Comparison of ENCODE assay signal across 8 mouse cellular contexts in genomic region chr4:31964194-31964875, GRCm38 (mm10). TPM values are rescaled to one million over a fixed set of nuclear protein-coding genes. Genes with fewer than 3 reads are reported as not detected.
DNase-seq lines count a peak whose midpoint lies in the region; ATAC-seq and TF ChIP-seq lines count a peak whose summit lies in the region.

No protein-coding gene starts in this region.

- H3K27me3 ChIP-seq in lung, embryonic 16.5 days (ENCODE audit: control insufficient read depth, insufficient read depth, low read depth, low read length), result no peaks in the 10 kb centered on the region
- no peaks in the 10 kb centered on the region for H3K27me3 ChIP-seq in stomach, postnatal 0 days (ENCODE audit: control insufficient read depth, insufficient read depth, low read length)

- H3K9ac ChIP-seq in lung, embryonic 16.5 days (ENCODE audit: low read length), result peak overlapping the region; percentile 87
- peak overlapping the region; percentile 96 for H3K9ac ChIP-seq in stomach, postnatal 0 days (ENCODE audit: low read length)

- WGBS in bone marrow, adult 2 months, result under 1% methylated on average over 46 of the region's 47 CpGs
- WGBS in lung, embryonic 16.5 days, result under 1% methylated on average over 44 of the region's 47 CpGs
- under 1% methylated on average over 45 of the region's 47 CpGs for WGBS in stomach, postnatal 0 days

- peak overlapping the region; percentile 68 for H3K4me2 ChIP-seq in lung, embryonic 16.5 days (ENCODE audit: low read depth, low read length)
- peak overlapping the region; percentile 70 for H3K4me2 ChIP-seq in stomach, postnatal 0 days (replicated peaks; ENCODE audit: low read depth)

- TF ChIP-seq POLR2A in bone marrow, adult 2 months (IDR thresholded peaks at IDR 0.05; ENCODE audit: borderline replicate concordance, control insufficient read depth, low read depth, low read length), result no peak

- peak overlapping the region; percentile 83 for H3K4me3 ChIP-seq in bone marrow, adult 2 months (replicated peaks; ENCODE audit: control insufficient read depth, low read depth, low read length)
- H3K4me3 ChIP-seq in lung, embryonic 16.5 days (ENCODE audit: low read length), result peak overlapping the region; percentile 75
- peak overlapping the region; percentile 85 for H3K4me3 ChIP-seq in stomach, postnatal 0 days (ENCODE audit: low read depth, low read length)

- no peaks in the 10 kb centered on the region for H3K4me1 ChIP-seq in bone marrow, adult 2 months (ENCODE audit: control insufficient read depth, insufficient read depth, low read length)
- H3K4me1 ChIP-seq in lung, embryonic 16.5 days (replicated peaks; ENCODE audit: control insufficient read depth, insufficient read depth, low read length), result peaks cover 17% of the 10 kb centered on the region
- no peaks in the 10 kb centered on the region for H3K4me1 ChIP-seq in stomach, postnatal 0 days (replicated peaks; ENCODE audit: control insufficient read depth, insufficient read depth)

- TF ChIP-seq CTCF in bone marrow, adult 2 months (IDR thresholded peaks at IDR 0.05; ENCODE audit: control insufficient read depth, insufficient read depth, low read length), result no peak
- no peak for TF ChIP-seq CTCF in stomach, postnatal 0 days (IDR thresholded peaks at IDR 0.05; ENCODE audit: low read depth)

- ATAC-seq in lung, embryonic 16.5 days (ENCODE audit: low read depth), result no peak; the same call in 1 of the 2 replicates
- no peak; the same call in 1 of the 2 replicates for ATAC-seq in stomach, postnatal 0 days (ENCODE audit: low FRiP score, low TSS enrichment)

- TF ChIP-seq EP300 in stomach, postnatal 0 days (optimal IDR thresholded peaks at IDR 0.05), result no peak

- DNase-seq in layer of hippocampus, adult 9-11 months, result peak; percentile 10
- no peak for DNase-seq in layer of hippocampus, adult 9-10 months (ENCODE audit: low spot score)
- DNase-seq in forelimb bud, embryonic 11.5 days (ENCODE audit: low read depth, low spot score), result peak; percentile 5
- DNase-seq in stomach, postnatal 0 days (ENCODE audit: low spot score), result no peak
- no peak for DNase-seq in layer of hippocampus, postnatal 10 days (ENCODE audit: low spot score in 2 of 2)
- no peak for DNase-seq in layer of hippocampus, postnatal 14 days (ENCODE audit: low spot score in 2 of 2)

- H3K36me3 ChIP-seq in lung, embryonic 16.5 days (ENCODE audit: control insufficient read depth, insufficient read depth, low read length), result no peaks in the 10 kb centered on the region
- H3K36me3 ChIP-seq in stomach, postnatal 0 days (ENCODE audit: control insufficient read depth, insufficient read depth, low read length), result no peaks in the 10 kb centered on the region

- no peaks in the 10 kb centered on the region for H3K9me3 ChIP-seq in lung, embryonic 16.5 days (ENCODE audit: control insufficient read depth, low read length)
- no peaks in the 10 kb centered on the region for H3K9me3 ChIP-seq in stomach, postnatal 0 days (ENCODE audit: control insufficient read depth, low read length)

- peak overlapping the region; percentile 99 for H3K27ac ChIP-seq in bone marrow, adult 2 months (ENCODE audit: control insufficient read depth, insufficient read depth, low read depth, low read length, poor library complexity)
- peak overlapping the region; percentile 99 for H3K27ac ChIP-seq in lung, embryonic 16.5 days (ENCODE audit: low read length)
- peak overlapping the region; percentile 97 for H3K27ac ChIP-seq in stomach, postnatal 0 days (replicated peaks)

RNA-seq across cellular contexts. Expression of gene Map3k7, which starts 0.4 kb away (rescaled TPM):
- 11.1 and 17.7 TPM in 2 replicates for polyA plus RNA-seq in bone marrow, adult 2 months (2011; ENCODE audit: insufficient read depth, insufficient read length, low replicate concordance, missing spikeins)
- 16.9 and 25.9 TPM in 2 replicates for polyA plus RNA-seq in lung, embryonic 16.5 days (2015; fragmentation: Nextera tagmentation; extraction: Ambion mirVana)
- 12.9 and 14.2 TPM in 2 replicates for polyA plus RNA-seq in stomach, postnatal 0 days (2015; fragmentation: Nextera tagmentation; extraction: Ambion mirVana)
- 10 to 100 TPM; 48.5 to 50.8 TPM for total RNA-seq in layer of hippocampus, postnatal 10 days (2021)
- 10 to 100 TPM; 41.0 to 50.1 TPM for total RNA-seq in layer of hippocampus, postnatal 14 days (2021)

Comparison
In these comparisons a context has a peak if more than half of its experiments do, and no peak if none do; other contexts are left out.
1. DNase-seq: peak in layer of hippocampus, adult 9-11 months (single experiment) and forelimb bud, embryonic 11.5 days (single experiment); none in layer of hippocampus, adult 9-10 months (single experiment), stomach, postnatal 0 days (single experiment), layer of hippocampus, postnatal 10 days (0 of 2) and layer of hippocampus, postnatal 14 days (0 of 2).
2. Peak in every context shown above with its lines, with median percentiles within 50 percentile points of each other: H3K27ac ChIP-seq and H3K4me3 ChIP-seq.